Mouse (Mus musculus): ENCODE data around the gene Arhgap6.
"Not testable (repeated sequence)": the region's sequence is repeated elsewhere in the genome, so short reads cannot be mapped to it uniquely, and the experiment has no call there.

Arhgap6 gene

DNA sequence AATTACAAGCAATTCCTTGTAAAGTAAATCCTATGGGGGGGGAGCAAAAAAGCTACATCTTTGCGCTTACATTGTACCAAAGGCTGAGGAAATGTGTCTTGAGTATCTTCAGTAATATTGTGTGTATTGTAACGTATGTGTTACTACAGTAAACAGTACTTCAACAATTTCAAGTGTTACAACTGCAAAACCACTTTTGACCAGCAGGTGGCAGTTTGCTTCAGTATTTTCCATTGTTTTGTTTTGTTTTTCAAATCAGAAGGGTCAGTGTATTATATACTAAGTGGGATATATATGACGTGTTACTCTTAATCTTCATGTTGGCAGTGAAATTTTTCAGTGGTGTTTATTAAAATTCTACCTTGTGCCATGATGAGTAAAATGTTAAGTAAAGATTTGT is 509.0 kb downstream of the Arhgap6 start:
- DNase-seq (ENCODE audit: low spot score in 2 of 2) = no peak

DNA sequence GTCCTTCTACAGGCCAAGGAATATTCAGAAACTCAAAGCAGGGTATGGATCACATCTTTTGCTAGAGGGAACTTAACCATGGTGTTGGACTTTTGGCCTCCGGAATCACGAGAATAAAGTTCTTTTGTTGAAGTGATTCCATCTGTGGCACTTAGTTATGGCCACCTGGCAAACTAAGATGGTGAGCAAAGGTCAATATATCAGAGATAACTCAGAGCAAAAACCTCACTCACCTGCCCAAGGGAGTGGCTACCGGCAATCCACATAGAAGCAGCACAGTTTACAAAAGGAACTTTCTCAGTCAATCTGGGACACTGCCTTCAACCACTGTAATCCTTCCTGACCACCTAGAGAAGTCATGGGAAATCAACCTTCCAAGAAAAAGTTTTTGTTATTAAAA is 513.7 kb downstream of the Arhgap6 start:
- no peak for DNase-seq (ENCODE audit: low spot score in 2 of 2)

DNA sequence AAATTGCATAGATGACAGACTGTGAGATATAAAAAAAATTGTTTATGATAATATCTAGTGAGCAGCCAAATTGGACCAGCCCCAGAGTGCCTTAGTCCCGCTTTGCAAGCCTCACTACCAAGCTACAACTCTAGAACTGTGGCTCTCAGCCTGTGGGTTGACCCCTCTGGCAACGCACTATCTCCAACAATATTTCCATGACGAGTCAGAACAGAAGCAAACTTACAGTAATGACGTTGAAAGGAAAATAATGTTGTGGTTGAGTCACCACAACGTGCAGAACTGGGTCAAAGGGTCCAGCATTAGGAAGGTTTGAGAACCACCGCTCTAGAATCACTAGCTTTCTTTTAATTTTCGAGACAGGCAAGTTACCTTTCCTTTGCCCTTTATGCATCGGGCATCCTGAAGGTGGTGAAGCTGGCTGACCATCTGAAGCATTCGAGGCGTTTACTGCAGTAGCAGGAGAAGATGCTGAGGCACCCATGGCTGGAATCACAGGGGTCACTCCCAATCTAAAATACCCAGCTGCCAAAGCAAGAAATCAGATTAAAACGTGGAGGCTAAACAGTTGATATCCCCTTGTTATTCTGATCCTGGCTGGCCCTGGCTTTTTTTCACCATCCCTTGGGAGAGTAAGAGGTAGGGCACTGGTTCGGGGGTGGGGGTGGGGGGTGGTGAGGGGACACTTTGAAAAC is 524.3 kb downstream of the Arhgap6 start:
- DNase-seq (ENCODE audit: low spot score in 2 of 2) = no peak

DNA sequence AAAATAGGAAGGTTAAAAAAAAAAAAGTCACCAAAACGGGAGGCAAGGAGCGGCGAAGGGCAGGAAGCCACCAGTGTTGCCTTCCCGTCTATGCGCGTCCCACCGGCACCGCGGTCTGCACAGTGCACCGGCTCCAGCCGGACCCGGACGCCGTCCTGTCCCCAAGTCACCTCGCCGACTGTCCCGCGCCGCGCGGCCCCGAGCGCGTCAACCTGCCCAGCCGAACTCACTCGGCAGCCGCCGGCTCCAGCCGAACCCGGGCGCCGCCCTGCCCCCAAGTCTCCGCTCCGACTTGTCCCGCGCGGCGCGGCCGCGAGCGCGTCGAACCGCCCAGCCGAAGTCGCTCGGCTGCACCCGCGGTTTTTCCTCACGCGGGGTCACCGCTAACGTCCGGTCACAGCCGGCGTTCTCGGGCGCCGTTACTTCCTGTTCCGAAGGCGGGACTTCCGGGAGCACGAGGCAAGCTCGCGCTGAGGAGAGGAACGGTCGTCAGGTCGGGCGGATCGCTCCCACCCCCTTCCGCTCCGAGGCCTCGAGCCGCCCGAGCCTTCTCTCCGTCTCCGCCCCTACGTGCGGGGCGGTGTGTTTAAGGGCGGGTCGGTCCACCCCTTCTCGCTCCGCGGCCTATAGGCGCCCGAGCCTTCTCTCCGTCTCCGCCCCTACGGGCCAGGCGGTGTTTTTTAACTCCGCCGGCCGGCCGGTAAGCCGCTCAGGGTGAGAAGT is 525.2 kb downstream of the Arhgap6 start, which contains the start of gene Hccs:
Gene Hccs, minus strand, starts transcription at position 428 of the 723 bp plus-strand sequence.
- DNase-seq (ENCODE audit: low spot score in 2 of 2) = peak; percentile 62 to 87

DNA sequence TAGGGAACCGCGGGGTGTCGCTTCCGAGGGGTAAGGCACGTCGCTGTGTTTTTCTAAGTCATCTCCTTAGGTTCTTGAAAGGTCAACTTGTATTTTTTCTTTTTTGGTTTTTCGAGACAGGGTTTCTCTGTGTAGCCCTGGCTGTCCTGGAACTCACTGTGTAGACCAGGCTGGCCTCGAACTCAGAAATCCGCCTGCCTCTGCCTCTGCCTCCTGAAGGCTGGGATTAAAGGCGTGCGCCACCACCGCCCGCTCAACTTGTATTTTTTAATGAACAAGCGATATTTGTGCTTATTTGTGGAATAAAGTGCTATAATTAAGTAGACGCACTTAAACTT is 525.7 kb downstream of the Arhgap6 start:
- DNase-seq (ENCODE audit: low spot score in 2 of 2) = not testable (repeated sequence)

DNA sequence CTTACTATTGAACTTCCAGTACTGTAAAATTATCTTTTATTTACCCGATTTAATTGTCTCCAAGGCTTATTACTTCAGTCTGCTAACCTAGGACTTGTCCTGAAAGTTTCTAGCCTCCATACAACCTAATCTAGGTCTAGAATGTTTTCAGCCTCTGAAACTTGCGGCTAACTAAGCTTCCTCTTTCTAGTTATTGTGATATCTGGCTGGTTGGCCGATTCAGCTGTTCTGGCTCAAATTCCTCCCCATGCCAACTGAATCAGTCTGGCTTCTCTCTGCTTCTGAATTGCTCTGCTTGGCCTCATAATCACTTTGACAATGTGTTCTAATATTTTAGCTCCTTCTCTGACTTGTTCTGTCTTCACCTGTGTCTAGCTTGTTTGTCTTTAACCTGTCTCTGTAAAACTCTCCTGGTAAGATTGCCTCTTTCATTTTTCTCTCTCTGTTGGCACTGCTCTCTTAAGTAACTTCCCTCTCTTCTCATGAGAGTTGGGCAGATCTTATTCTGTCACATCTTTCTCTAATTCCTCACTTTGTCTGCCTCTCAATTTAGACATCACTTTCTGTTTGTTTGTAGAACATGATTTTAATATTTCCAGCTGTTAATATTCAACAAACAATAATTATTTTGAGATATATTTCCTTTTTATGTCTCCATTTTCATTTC is 531.2 kb downstream of the Arhgap6 start:
- DNase-seq (ENCODE audit: low spot score in 2 of 2) = no peak

DNA sequence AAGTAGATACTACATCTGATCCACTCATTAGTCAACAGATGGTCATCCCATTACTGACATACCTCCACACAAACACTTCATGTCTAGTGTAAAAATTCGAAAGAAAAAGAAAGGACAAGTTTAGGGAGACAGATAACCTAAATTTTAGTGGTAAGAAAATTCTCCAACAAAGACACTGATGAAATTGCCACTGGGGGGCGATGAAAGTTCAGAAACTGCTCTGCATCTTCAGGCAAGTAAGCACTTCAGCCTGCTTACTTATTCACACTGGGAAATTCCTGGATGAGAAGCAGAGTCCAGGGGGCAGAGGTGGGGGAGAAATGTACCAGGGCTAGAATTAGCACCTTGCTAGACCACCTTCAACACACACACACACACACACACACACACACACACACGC is 537.4 kb downstream of the Arhgap6 start:
- DNase-seq (ENCODE audit: low spot score in 2 of 2) = peak in 1 of 2 experiments; percentile 4

DNA sequence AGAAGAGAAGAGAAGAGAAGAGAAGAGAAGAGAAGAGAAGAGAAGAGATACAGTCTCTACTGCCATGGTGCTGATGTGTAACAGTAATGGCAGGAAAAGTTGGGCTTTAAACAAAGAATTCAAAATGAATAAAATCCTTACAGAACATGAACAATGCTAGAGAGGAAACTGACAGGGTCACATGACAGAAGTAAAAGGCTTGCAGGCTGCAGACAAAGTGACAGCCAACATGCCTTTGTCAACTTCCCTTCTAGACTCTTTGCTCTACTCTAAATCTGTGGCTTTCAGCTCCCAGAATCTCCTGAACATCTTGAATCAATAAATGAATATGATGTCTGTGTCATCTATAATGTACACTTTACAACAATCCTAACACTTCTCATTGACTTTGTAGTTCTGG is 542.7 kb downstream of the Arhgap6 start:
- no peak for DNase-seq (ENCODE audit: low spot score in 2 of 2)

DNA sequence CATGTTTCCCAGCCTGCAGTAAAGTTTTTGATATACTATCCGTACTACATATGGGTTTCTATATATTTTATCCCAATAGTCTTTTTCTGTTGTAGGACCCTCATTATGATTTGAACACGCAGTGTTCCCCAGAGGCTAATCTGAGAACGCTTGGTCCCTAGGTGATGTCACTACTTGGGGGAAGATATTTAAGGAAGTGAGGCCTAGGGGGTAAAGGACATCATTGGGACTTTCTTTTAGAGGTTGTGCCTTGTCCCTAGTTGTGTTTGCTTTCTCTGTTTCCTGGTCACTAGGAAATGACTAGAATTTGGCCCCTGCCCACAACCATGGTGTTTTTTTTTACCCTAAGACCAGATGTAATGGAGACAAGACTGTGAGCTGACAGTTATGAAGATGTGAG is 543.3 kb downstream of the Arhgap6 start:
- DNase-seq (ENCODE audit: low spot score in 2 of 2) = no peak

All from urinary bladder, adult 18-20 months (tissue).